Mouse (Mus musculus): Measurements from ENCODE around the gene Sec22a. TPM values are rescaled to one million over a fixed set of nuclear protein-coding genes. Genes with fewer than 3 reads are reported as not detected.

Gene Sec22a
- total RNA-seq (2021): 10 to 100 TPM; 12.6 to 12.8 TPM

DNA sequence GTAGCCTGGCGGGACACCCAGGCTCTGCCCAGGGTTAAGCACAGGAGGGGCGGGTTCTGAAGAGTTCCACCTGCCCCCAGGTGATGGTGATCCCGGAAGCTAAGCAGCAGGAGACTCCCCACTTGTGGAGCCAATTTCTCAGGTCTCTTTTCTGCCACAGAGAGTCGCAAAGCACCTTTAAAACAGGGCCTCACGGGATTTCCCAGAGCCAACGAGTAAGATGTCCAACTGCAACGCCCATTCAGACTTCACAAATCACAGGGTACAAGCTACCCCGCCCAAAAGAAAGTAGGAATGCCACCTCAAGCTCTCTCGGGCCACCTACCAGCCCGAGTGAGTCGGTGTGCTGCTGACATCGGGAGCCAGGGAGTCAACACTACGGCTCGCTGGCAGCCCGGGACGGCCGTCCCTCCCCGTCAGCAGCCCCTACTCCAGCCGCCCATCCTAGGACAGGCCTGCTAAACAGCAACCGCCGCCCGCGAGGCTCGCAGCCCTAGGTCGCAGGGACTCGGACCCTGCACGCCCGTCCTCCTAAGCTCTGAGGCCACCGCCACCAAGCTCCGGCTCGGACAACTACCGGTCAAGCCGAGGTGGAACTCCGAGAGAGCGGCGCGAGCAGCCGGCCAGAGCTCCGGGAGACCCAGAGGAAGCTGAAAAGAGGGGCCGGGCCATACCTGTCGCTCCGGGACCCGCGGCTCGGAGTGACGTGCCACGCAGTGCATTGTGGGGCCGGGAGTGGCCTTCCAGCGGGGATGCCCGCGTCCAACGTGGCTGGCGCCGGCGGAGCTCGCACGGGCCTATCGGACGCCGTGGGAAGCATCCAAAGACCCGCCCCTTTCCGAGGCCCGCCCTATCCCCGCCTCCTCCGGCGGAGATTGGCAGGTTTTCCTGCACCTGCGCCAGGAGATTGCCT is at the start of gene Sec22a:
TSS of gene Sec22a (minus strand) at position 769 of the 913 bp plus-strand sequence.
- DNase-seq: peak; percentile 95 to 96
- intact Hi-C loops (cut with DNase I): loop anchor here (5.0 kb wide), 1 partner anchor 129 kb away; the partner anchor contains the start of gene Pdia5

DNA sequence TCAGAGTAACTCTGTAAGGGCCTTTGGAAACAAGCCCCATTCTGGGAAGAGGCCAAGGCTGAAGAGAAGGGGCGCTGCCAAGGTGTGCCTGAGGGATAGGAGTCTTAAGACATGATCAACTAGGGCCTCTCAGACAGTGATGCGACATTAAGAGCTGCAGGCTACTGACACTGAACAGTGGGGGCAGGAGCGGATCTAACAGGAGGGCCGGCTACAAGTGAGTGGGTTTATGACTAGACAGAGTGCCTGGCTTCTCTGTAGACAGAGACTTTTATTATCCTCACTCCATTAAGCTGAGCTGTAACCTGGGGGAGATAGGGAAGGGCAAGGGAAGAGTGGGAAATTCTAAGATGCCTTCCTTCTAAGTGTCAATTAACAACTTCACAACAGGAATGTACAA is 43.0 kb upstream of the Sec22a start:
- no peak for DNase-seq
- intact Hi-C loops (cut with DNase I): no loop called here

DNA sequence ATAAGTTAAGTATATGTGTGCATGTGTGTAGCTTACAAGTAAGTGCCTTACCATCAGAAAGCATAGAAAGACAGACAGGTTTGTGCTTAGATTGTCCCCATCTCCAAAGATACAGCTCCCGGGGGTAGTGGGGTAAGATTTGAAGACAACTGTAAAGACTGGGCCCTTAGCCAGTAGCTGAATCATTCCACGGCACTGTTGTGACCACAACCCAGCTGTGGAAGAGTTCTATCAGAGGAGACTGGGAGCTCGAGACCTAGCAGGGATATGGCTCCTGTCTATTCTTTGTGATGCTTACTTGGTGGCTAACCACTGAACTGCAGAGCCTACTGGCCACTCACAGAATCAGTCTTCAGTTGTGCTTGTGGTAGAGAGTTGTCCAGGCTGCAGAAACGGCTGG is 42.4 kb upstream of the Sec22a start:
- intact Hi-C loops (cut with DNase I): no loop called here
- DNase-seq: no peak

DNA sequence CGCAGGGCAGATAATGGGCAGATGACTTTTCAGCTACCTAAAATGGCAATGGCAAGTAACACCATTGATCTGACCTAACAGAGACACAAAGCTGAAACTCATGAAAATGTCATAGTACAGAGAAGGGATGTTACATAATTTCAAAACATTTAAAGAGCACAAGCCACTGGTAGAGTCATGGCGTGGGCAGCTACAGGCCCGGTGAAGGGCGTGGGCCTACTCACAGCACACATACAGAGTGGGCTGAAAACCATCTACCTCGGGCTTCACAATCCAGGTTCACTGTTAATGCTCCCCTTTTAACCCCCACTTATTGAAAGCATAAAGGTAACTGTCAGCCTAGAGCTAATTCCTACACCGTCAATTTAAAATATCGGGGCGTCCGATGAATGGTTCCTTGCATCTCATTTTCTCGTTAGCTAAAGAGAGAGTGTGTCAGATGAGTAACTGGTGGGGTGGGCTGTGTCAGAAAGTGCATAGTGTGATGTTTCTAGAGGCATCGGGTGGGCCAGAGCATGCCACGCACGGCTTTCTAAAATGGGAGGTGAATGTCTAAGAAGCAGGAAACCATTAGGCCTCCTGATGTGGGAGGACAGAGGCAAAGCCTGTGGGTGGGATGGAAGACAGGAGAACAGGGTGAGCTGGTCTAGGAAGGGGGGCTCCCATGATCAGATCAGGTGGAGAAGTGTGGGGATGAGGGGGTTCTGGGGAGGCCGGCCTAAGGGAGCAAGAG is 41.8 kb upstream of the Sec22a start:
- intact Hi-C loops (cut with DNase I): no loop called here
- no peak for DNase-seq

DNA sequence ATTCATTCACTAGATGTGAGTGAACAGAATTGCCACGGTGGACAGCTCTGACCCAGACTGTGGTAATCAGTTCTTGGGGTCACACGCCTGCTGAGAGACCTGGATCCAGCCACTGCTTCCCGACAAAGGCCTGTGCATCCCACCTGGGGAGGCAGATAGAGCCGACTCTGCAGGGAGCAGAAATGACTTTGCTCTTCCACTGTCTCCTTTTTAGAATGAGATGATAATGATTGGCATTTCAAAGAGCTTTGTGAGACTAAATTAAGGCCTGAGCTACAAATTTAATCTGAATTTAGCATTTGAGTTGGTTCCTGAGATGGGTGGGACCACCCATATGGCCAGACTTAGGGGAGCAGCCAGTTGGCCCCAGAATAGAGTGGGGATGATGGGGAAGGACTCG is 41.1 kb upstream of the Sec22a start:
- DNase-seq: no peak
- intact Hi-C loops (cut with DNase I): no loop called here

DNA sequence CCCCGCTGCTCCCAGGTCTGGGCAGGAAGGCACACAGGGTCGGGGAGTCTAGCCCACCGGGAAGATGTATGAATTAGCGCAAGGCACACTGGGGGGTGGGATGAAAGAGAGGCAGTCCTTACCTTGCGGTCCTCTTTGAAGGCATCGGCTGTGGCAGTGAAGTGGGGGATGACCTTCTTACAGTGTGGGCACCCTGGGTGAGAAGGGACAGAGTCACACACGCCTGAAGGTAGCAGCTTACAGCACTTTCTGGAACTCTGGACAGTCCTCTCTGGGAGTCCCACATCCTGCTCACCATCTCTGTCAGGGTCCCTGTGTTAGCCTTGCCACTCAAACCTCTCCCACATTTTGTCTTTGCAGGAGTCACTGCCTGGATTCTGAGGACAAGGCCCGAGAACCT is 40.2 kb upstream of the Sec22a start:
- no peak for DNase-seq
- intact Hi-C loops (cut with DNase I): no loop called here

- intact Hi-C loops (cut with DNase I): no loop called here
Observed at GRCm38 (mm10) chr16:35403356-35403755, 39.6 kb upstream of the Sec22a start.

GRCm38 (mm10) chr16:35392813-35393212 is 29.1 kb upstream of the Sec22a start:
- no peak for DNase-seq
- intact Hi-C loops (cut with DNase I): no loop called here

More at GRCm38 (mm10) chr16:35403356-35403755, 39.6 kb upstream of the Sec22a start:
- no peak for DNase-seq

- no peak for DNase-seq
- intact Hi-C loops (cut with DNase I): no loop called here
Observed at GRCm38 (mm10) chr16:35385654-35386053, 21.9 kb upstream of the Sec22a start.

GRCm38 (mm10) chr16:35380048-35380447 is 16.3 kb upstream of the Sec22a start:
- intact Hi-C loops (cut with DNase I): no loop called here
- no peak for DNase-seq

GRCm38 (mm10) chr16:35379344-35379743 is 15.6 kb upstream of the Sec22a start:
- no peak for DNase-seq
- intact Hi-C loops (cut with DNase I): no loop called here

GRCm38 (mm10) chr16:35364063-35364428 is 328 bp upstream of the Sec22a start:
- intact Hi-C loops (cut with DNase I): loop anchor here (5.0 kb wide), 1 partner anchor 128 kb away; the partner anchor contains the start of gene Pdia5
- no peak for DNase-seq

- intact Hi-C loops (cut with DNase I): loop anchor here (5.0 kb wide), 1 partner anchor 130 kb away; the partner anchor contains the start of gene Pdia5
- no peak for DNase-seq
Observed at GRCm38 (mm10) chr16:35362221-35362620, 1.5 kb downstream of the Sec22a start.

- intact Hi-C loops (cut with DNase I): loop anchor here (5.0 kb wide), 1 partner anchor 132 kb away; the partner anchor contains the start of gene Pdia5
- peak in 1 of 2 experiments; percentile 58 for DNase-seq
Observed at GRCm38 (mm10) chr16:35360593-35360992, 3.1 kb downstream of the Sec22a start.

DNA sequence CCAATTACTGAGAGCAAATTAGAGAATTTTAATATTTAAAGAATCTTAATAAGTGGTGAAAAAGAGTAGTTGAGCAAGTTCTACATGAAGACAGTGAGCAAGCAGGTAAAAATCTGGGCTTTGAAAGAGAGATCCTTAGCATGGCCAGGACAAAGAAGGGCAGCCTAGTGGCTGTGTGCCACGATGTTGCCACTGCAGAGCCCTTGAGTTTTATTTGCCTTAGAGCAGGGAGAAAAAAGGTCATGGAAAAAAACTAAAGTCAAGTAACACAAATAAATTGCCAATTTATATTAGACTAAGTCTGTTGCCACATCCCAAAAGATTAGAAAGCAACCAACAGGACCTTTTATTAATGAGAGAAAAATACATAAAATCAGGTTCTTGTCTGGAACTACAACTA is 6.3 kb downstream of the Sec22a start:
- intact Hi-C loops (cut with DNase I): no loop called here
- DNase-seq: peak in 1 of 2 experiments; percentile 15

DNA sequence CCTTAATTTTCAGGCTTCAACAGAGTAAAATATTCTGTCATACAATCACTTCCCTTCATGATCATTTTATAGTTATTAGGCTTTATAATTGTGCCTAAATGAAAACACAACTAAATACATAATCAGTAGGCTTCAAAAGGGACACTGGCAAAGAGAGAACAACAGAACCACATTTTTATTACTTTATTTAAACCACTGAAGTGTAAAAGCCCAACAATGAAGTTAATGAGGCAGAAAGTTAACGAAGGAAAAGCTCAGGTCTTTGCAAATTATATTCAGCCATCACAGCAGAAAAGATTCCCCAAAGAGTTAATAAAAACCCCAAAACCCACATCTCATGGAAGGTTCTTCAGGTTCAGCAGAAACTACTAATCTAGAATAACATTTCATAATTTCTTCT is 33.3 kb downstream of the Sec22a start:
- intact Hi-C loops (cut with DNase I): no loop called here
- no peak for DNase-seq

DNA sequence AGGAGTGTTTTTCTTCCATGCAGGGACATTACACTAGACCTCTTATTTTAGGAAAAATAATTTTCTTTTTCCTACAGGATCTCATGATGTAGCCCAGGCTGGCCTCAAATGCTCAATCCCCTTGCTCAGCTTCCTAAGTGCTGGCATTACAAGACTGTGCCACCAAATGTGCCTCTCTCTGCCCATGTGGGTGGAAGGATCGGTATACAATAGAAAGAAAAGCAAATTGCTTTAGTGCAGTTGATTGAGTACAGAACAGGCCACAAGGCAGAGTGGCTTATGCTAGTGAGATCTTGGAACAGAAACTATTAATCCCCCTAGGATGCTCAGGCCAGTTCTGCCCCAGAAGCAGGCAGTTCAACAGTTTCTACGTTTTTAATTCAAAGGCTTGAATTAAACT is 43.9 kb downstream of the Sec22a start:
- intact Hi-C loops (cut with DNase I): loop anchor here (1.0 to 10.0 kb wide), 4 partner anchors 221 to 498 kb away; partner anchors contain the start of gene Sema5b
- no peak for DNase-seq

DNA sequence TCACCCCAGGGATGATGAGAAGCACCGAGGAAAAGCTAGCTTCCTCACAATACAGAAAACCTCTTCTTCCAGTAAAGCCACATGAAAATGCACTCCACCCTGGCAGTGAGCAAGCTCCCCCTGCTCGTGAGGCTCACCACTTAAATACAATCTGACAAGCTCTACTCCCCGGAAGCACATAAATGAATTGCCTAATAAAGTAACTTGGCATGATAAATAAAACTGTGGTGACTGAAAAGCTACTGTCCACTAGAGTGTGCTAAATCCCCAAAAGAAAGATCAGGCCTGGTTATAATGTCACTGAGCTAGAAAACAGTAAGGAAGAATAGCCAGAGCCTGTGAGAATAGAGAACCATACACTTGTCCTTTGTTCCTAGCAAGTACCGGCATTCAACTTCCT is 44.4 kb downstream of the Sec22a start:
- DNase-seq: peak in 1 of 2 experiments; percentile 49
- intact Hi-C loops (cut with DNase I): loop anchor here (1.0 to 5.0 kb wide), 3 partner anchors 221 to 498 kb away; partner anchors contain the start of gene Sema5b

- DNase-seq: no peak
- intact Hi-C loops (cut with DNase I): loop anchor here (2.0 to 5.0 kb wide), 2 partner anchors 222 to 499 kb away; partner anchors contain the start of gene Sema5b
Observed at GRCm38 (mm10) chr16:35318397-35318796, 45.3 kb downstream of the Sec22a start.

GRCm38 (mm10) chr16:35317460-35317859 is 46.3 kb downstream of the Sec22a start:
- intact Hi-C loops (cut with DNase I): loop anchor here (5.0 kb wide), 1 partner anchor 500 kb away; no protein-coding TSS in a partner anchor
- DNase-seq: no peak

- no peak for DNase-seq
Observed at GRCm38 (mm10) chr16:35316856-35317264, 46.9 kb downstream of the Sec22a start.

More at GRCm38 (mm10) chr16:35316856-35317264, 46.9 kb downstream of the Sec22a start:
- intact Hi-C loops (cut with DNase I): loop anchor here (5.0 kb wide), 1 partner anchor 500 kb away; no protein-coding TSS in a partner anchor
